Mouse (Mus musculus): ENCODE data around the gene Pld3.

DNA sequence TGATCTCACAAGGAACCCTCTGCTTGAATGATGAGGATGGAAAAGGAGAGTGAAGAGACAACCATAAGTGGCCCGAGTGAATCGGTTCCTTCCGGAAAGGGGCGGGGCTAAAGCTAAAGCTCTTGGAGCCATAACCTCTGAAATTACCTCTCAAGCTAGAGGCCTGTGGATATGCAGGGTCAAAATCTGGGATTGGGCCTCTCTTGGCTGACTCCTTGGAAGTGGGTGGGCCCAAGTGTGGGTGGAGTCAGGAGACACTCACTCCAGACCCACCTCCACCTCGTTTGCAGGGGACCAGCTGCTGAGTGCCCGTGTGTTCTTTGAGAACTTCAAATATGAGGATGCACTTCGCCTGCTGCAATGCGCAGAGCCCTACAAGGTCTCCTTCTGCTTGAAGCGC is 38.1 kb downstream of the Pld3 start:
- no peak for TF ChIP-seq CTCF (IDR thresholded peaks at IDR 0.05; ENCODE audit: control insufficient read depth, insufficient read depth, low read length)
- TF ChIP-seq POLR2A (IDR thresholded peaks at IDR 0.05; ENCODE audit: borderline replicate concordance, control insufficient read depth, low read depth, low read length), result no peak
